Mouse (Mus musculus): ENCODE measurements around the gene Pxk. TPM values are rescaled to one million over a fixed set of nuclear protein-coding genes. Genes with fewer than 3 reads are reported as not detected.

The Pxk gene
- polyA plus RNA-seq, 1 experiment from 2014 or later: 33.9 TPM

DNA sequence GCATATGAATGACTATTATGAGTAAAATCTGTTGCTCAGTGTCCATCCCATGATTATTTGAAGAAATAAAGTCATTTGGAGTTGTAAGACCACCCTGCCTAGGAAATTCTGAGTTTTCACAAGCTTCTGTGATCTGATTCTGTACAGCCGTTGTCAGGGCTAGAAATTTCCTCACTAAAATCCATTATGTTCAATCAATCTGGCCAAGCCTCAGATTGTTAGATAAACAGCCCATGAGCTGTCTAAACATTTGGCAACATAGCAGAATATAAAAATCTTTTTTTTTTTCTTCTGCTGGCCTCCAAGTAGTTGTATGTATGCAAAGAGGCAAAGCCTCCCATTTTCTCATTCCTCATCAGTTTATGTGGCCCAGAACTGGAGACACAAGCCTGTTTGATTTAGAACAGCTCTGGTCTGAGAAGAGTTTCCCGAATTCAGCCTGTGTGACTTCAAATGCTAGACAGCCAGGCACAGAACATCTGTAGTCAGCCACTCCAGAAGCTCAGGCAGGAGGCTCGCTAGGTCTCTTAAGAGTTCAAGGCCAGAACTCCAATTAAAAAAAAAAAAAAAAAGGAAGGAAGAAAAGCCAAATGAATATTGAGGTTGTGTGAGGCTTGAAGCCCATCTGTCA is 3.0 kb upstream of the Pxk start:
- peak overlapping the region; percentile 65 for H3K27ac ChIP-seq (ENCODE audit: low read depth)
- H3K4me2 ChIP-seq (ENCODE audit: low read length): peak overlapping the region; percentile 26
- no peaks in the 10 kb centered on the region for H3K9me3 ChIP-seq (ENCODE audit: control insufficient read depth, low read length)
- DNase-seq (ENCODE audit: low spot score) (no peak), ATAC-seq (replicated peaks; ENCODE audit: low FRiP score, low TSS enrichment, low read depth) (no peak)
- WGBS: 20% methylated on average over 3 of the region's 3 CpGs
- H3K9ac ChIP-seq (ENCODE audit: low read length): no peak overlapping the region
- peaks cover 24% of the 10 kb centered on the region for H3K4me1 ChIP-seq (replicated peaks; ENCODE audit: control insufficient read depth, insufficient read depth, low read length)
- peaks cover 12% of the 10 kb centered on the region for H3K36me3 ChIP-seq (ENCODE audit: control insufficient read depth, insufficient read depth, low read length)
- no peaks in the 10 kb centered on the region for H3K27me3 ChIP-seq (replicated peaks; ENCODE audit: control insufficient read depth, insufficient read depth, low read length)
- no peak overlapping the region for H3K4me3 ChIP-seq (ENCODE audit: low read depth, low read length)

DNA sequence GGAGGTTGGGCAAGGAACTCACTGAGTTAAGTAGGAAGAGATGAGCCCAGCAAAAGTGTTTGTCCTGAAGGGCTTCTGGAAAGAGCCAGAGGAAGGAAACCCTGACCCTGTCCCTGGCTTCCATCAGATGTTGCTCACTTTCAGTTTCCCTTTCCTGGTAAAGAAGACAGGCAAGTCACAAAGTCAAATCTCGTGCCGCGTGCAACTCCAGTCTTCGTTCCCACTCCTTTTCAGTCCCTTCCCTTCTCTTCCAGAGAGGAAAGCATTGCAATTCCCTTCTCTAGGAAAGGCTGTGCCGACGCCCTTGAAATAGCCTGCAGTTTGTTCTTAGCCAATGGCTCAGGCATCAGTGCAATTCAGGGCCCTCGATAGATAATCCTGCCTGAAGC is 2.5 kb upstream of the Pxk start:
- no peaks in the 10 kb centered on the region for H3K27me3 ChIP-seq (replicated peaks; ENCODE audit: control insufficient read depth, insufficient read depth, low read length)
- no peak for ATAC-seq (replicated peaks; ENCODE audit: low FRiP score, low TSS enrichment, low read depth)
- H3K27ac ChIP-seq (ENCODE audit: low read depth): peak overlapping the region; percentile 65
- peak overlapping the region; percentile 26 for H3K4me2 ChIP-seq (ENCODE audit: low read length)
- H3K36me3 ChIP-seq (ENCODE audit: control insufficient read depth, insufficient read depth, low read length): peaks cover 7% of the 10 kb centered on the region
- no peak overlapping the region for H3K4me3 ChIP-seq (ENCODE audit: low read depth, low read length)
- WGBS: 48% methylated on average over 7 of the region's 7 CpGs
- DNase-seq (ENCODE audit: low spot score): no peak
- peaks cover 24% of the 10 kb centered on the region for H3K4me1 ChIP-seq (replicated peaks; ENCODE audit: control insufficient read depth, insufficient read depth, low read length)
- no peaks in the 10 kb centered on the region for H3K9me3 ChIP-seq (ENCODE audit: control insufficient read depth, low read length)
- 0 out of 2 replicates have a peak overlapping the region, but pooled peaks have one; percentile 5 for H3K9ac ChIP-seq (ENCODE audit: low read length)

DNA sequence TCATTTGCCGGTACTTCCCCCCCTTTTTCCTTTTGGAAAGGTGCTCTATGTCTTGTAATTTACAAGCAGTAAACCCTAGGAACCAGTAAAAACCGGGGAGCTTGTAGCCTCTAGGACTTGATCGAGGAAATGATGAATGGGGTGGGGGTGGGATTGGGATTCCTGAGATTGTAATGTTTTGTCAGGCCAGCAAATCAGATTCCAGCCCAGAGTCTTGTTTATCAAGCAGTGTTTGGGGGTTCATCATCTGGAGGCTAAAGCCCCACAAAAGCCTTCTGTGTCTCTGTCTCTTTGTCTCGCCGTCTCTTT is 630 bp downstream of the Pxk start:
- no peaks in the 10 kb centered on the region for H3K27me3 ChIP-seq (replicated peaks; ENCODE audit: control insufficient read depth, insufficient read depth, low read length)
- peaks cover 24% of the 10 kb centered on the region for H3K4me1 ChIP-seq (replicated peaks; ENCODE audit: control insufficient read depth, insufficient read depth, low read length)
- peak overlapping the region; percentile 74 for H3K4me2 ChIP-seq (ENCODE audit: low read length)
- H3K36me3 ChIP-seq (ENCODE audit: control insufficient read depth, insufficient read depth, low read length): no peaks in the 10 kb centered on the region
- no peaks in the 10 kb centered on the region for H3K9me3 ChIP-seq (ENCODE audit: control insufficient read depth, low read length)
- DNase-seq (ENCODE audit: low spot score) (peak; percentile 61), ATAC-seq (replicated peaks; ENCODE audit: low FRiP score, low TSS enrichment, low read depth) (no peak)
- peak overlapping the region; percentile 84 for H3K4me3 ChIP-seq (ENCODE audit: low read depth, low read length)
- peak overlapping the region; percentile 62 for H3K9ac ChIP-seq (ENCODE audit: low read length)
- no peak overlapping the region for H3K27ac ChIP-seq (ENCODE audit: low read depth)
- WGBS: 4% methylated on average over 5 of the region's 5 CpGs

DNA sequence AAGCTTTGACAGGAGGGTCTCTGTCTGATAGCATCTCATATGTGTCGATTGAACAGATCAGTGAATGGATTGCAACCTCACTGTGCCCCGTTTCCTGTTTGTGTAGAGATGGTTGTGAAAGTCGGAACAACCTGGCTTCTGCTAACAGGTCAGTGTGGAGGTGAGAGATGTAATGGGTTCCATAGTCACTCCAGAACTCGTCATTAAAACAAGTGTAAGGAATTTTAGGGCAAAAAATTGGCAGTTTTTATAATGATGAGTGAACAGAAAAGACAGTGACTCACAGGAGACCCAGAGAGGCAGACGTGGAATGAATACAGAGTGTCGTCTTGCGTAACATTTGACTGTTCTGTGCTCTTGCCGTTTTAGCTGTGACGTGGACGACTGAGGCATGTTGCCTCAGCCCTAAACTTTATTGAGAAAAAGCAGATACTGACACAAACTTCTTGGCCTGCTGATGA is 1.6 kb downstream of the Pxk start:
- peaks cover 24% of the 10 kb centered on the region for H3K4me1 ChIP-seq (replicated peaks; ENCODE audit: control insufficient read depth, insufficient read depth, low read length)
- H3K27ac ChIP-seq (ENCODE audit: low read depth): no peak overlapping the region
- ATAC-seq (replicated peaks; ENCODE audit: low FRiP score, low TSS enrichment, low read depth) (no peak), DNase-seq (ENCODE audit: low spot score) (no peak)
- H3K4me2 ChIP-seq (ENCODE audit: low read length): peak overlapping the region; percentile 74
- no peaks in the 10 kb centered on the region for H3K27me3 ChIP-seq (replicated peaks; ENCODE audit: control insufficient read depth, insufficient read depth, low read length)
- H3K9me3 ChIP-seq (ENCODE audit: control insufficient read depth, low read length): no peaks in the 10 kb centered on the region
- H3K36me3 ChIP-seq (ENCODE audit: control insufficient read depth, insufficient read depth, low read length): no peaks in the 10 kb centered on the region
- H3K9ac ChIP-seq (ENCODE audit: low read length): no peak overlapping the region
- 45% methylated on average over 10 of the region's 10 CpGs for WGBS
- H3K4me3 ChIP-seq (ENCODE audit: low read depth, low read length): 0 out of 2 replicates have a peak overlapping the region, but pooled peaks have one; percentile 84

DNA sequence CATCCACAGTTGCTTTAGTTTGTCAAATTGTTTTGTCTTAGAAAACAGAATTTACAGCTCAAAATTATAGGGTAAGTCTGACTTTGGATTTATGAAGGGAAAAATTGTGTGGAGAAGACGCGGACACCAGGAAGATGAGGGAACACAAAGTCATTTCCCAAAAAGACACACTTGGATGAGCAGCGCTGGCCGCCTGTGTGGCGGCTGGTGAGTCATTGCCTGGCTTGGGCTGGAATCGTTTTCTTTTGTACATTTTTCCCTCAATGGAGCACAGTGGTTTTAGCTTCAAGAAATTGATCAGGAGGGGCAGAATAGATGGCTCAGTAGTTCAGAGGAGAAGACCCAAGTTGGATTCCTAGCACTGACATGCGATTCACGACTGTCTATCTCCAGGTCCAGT is 3.9 kb downstream of the Pxk start:
- DNase-seq (ENCODE audit: low spot score): no peak
- H3K9ac ChIP-seq (ENCODE audit: low read length): no peak overlapping the region
- no peak for ATAC-seq (replicated peaks; ENCODE audit: low FRiP score, low TSS enrichment, low read depth)
- no peak overlapping the region for H3K4me3 ChIP-seq (ENCODE audit: low read depth, low read length)
- H3K27me3 ChIP-seq (replicated peaks; ENCODE audit: control insufficient read depth, insufficient read depth, low read length): no peaks in the 10 kb centered on the region
- peaks cover 12% of the 10 kb centered on the region for H3K4me1 ChIP-seq (replicated peaks; ENCODE audit: control insufficient read depth, insufficient read depth, low read length)
- 89% methylated on average over 8 of the region's 8 CpGs for WGBS
- no peaks in the 10 kb centered on the region for H3K9me3 ChIP-seq (ENCODE audit: control insufficient read depth, low read length)
- H3K36me3 ChIP-seq (ENCODE audit: control insufficient read depth, insufficient read depth, low read length): no peaks in the 10 kb centered on the region
- no peak overlapping the region for H3K4me2 ChIP-seq (ENCODE audit: low read length)
- H3K27ac ChIP-seq (ENCODE audit: low read depth): no peak overlapping the region

DNA sequence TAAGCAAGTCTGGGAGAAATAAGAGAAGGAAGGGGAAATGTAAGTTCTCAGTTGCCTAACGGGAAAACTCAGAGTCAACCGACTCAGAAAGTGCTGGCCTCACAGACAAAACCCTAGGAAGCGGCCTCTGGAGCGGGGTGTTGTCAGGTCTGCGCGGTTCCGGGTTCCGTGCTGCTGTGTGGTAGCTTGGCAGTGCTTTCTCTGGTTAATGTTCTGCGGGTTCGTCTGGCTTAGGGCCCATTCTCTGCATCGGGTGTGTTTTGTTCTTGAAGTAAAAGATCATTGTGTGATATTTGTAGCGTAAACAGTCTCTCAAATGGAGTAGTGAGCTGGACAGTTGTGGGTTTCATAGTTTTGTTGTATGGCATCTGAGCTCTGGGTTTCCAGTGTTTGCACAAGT is 4.7 kb downstream of the Pxk start:
- H3K27me3 ChIP-seq (replicated peaks; ENCODE audit: control insufficient read depth, insufficient read depth, low read length): no peaks in the 10 kb centered on the region

DNA sequence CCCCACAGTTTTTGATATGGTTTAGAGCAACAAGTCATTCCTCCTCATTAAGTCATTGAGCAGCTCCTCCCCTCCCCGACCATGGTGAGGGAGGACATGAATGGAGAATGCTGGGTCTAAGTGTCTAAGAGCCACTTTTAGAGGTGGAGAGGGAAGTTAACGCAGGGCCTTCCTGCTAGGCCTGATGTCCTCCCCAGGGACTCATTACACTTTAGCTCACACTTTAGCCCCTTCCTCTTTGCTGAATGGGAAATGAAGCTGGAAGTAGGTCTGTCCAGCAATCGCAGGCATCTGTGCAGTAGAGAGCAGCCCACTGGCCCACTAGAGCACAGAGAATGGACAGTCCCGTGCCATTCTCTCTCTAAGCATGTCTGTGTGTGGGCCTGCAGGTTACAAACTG is 10.0 kb downstream of the Pxk start:
- Histone ChIP-seq H3K36me3 (ENCODE audit: control insufficient read depth, insufficient read depth, low read length) (no peaks in the 10 kb centered on the region), H3K9ac (ENCODE audit: low read length) (no peak overlapping the region), H3K27me3 (replicated peaks; ENCODE audit: control insufficient read depth, insufficient read depth, low read length) (no peaks in the 10 kb centered on the region), H3K4me3 (ENCODE audit: low read depth, low read length) (no peak overlapping the region), H3K27ac (ENCODE audit: low read depth) (no peak overlapping the region), H3K9me3 (ENCODE audit: control insufficient read depth, low read length) (no peaks in the 10 kb centered on the region), H3K4me1 (replicated peaks; ENCODE audit: control insufficient read depth, insufficient read depth, low read length) (no peaks in the 10 kb centered on the region), H3K4me2 (ENCODE audit: low read length) (no peak overlapping the region)
- 85% methylated on average over 4 of the region's 4 CpGs for WGBS
- DNase-seq (ENCODE audit: low spot score) (no peak), ATAC-seq (replicated peaks; ENCODE audit: low FRiP score, low TSS enrichment, low read depth) (no peak)

More for the DNA sequence above, 4.7 kb downstream of the Pxk start:
- H3K9me3 ChIP-seq (ENCODE audit: control insufficient read depth, low read length): no peaks in the 10 kb centered on the region
- DNase-seq (ENCODE audit: low spot score): no peak
- peaks cover 10% of the 10 kb centered on the region for H3K4me1 ChIP-seq (replicated peaks; ENCODE audit: control insufficient read depth, insufficient read depth, low read length)
- no peaks in the 10 kb centered on the region for H3K36me3 ChIP-seq (ENCODE audit: control insufficient read depth, insufficient read depth, low read length)
- no peak for ATAC-seq (replicated peaks; ENCODE audit: low FRiP score, low TSS enrichment, low read depth)
- WGBS: 73% methylated on average over 12 of the region's 12 CpGs
- H3K9ac ChIP-seq (ENCODE audit: low read length): no peak overlapping the region
- no peak overlapping the region for H3K4me3 ChIP-seq (ENCODE audit: low read depth, low read length)
- H3K4me2 ChIP-seq (ENCODE audit: low read length): no peak overlapping the region
- H3K27ac ChIP-seq (ENCODE audit: low read depth): no peak overlapping the region

DNA sequence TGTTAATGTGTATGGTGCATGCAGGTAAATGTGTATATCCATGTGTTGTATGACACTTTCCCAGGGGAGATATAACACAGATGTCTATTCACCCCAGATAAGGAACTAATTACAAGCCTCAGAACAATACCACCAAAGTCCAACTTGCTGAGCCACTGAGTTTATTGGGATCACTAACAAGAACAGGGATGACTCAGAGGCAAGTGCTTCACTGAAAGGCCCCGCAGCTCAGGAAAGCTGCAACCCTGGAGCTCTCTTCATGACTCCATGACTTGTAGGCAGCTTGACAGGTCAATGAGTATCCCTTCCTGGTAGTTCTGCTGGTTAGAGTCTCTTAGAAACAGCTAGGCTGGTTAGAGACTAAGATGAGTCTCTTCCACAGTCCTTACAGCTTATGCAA is 11.0 kb downstream of the Pxk start:
- Histone ChIP-seq H3K4me1 (replicated peaks; ENCODE audit: control insufficient read depth, insufficient read depth, low read length) (no peaks in the 10 kb centered on the region), H3K27me3 (replicated peaks; ENCODE audit: control insufficient read depth, insufficient read depth, low read length) (no peaks in the 10 kb centered on the region), H3K9ac (ENCODE audit: low read length) (no peak overlapping the region), H3K27ac (ENCODE audit: low read depth) (no peak overlapping the region), H3K4me3 (ENCODE audit: low read depth, low read length) (no peak overlapping the region), H3K9me3 (ENCODE audit: control insufficient read depth, low read length) (no peaks in the 10 kb centered on the region), H3K4me2 (ENCODE audit: low read length) (no peak overlapping the region), H3K36me3 (ENCODE audit: control insufficient read depth, insufficient read depth, low read length) (no peaks in the 10 kb centered on the region)
- ATAC-seq (replicated peaks; ENCODE audit: low FRiP score, low TSS enrichment, low read depth) (no peak), DNase-seq (ENCODE audit: low spot score) (no peak)
- WGBS: 97% methylated on average over 1 of the region's 1 CpGs

DNA sequence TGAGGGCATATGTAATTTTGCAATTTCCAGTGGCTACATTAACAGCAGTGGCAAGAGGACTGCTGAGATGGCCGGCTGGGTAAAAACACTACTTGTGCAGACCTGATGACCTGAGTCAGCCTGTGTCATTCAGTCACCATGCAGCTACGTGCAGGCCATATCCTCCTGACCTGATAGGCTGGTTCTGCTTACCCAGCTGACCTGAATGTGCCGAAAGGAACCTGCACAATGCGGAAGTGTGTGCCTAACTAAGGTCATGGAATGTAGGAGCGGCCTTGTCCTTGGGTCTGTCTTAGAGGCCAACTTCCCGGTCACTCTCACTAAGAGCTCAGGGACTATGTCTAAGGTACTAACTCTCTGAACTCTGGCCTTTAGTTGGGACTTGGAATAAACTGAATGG is 13.5 kb downstream of the Pxk start:
- Histone ChIP-seq H3K4me1 (replicated peaks; ENCODE audit: control insufficient read depth, insufficient read depth, low read length) (no peaks in the 10 kb centered on the region), H3K4me3 (ENCODE audit: low read depth, low read length) (no peak overlapping the region), H3K9ac (ENCODE audit: low read length) (no peak overlapping the region), H3K27ac (ENCODE audit: low read depth) (no peak overlapping the region), H3K9me3 (ENCODE audit: control insufficient read depth, low read length) (no peaks in the 10 kb centered on the region), H3K4me2 (ENCODE audit: low read length) (no peak overlapping the region), H3K27me3 (replicated peaks; ENCODE audit: control insufficient read depth, insufficient read depth, low read length) (no peaks in the 10 kb centered on the region), H3K36me3 (ENCODE audit: control insufficient read depth, insufficient read depth, low read length) (no peaks in the 10 kb centered on the region)
- no peak for ATAC-seq (replicated peaks; ENCODE audit: low FRiP score, low TSS enrichment, low read depth)
- no peak for DNase-seq (ENCODE audit: low spot score)
- WGBS: 79% methylated on average over 6 of the region's 6 CpGs
